Mouse (Mus musculus) embryo, embryonic 10.5 days (tissue): ENCODE results near the gene Gars.

Source experiments
- DNase-seq: peaks from one replicate; pipeline ENCODE4 v3.0.0-alpha.2; 2015; ENCODE audit warnings: low spot score

The Gars gene

GRCm38 (mm10) chr6:55038671-55039445 lies 1.1 kb downstream of the Gars start:
- peak; percentile 63 for DNase-seq

- DNase-seq, result no peak
These were observed 1.6 kb downstream of the Gars start for GRCm38 (mm10) chr6:55039446-55039783.

GRCm38 (mm10) chr6:55040031-55040430 lies 2.2 kb downstream of the Gars start:
- DNase-seq, result peak; percentile 2

GRCm38 (mm10) chr6:55043206-55043605 lies 5.4 kb downstream of the Gars start:
- DNase-seq, result no peak

- DNase-seq, result no peak
These were observed 6.7 kb downstream of the Gars start for GRCm38 (mm10) chr6:55044542-55044941.

GRCm38 (mm10) chr6:55045326-55045725 lies 7.5 kb downstream of the Gars start:
- no peak for DNase-seq

GRCm38 (mm10) chr6:55049186-55049585 lies 11.4 kb downstream of the Gars start:
- DNase-seq, result no peak

GRCm38 (mm10) chr6:55054491-55054890 lies 16.7 kb downstream of the Gars start:
- DNase-seq, result no peak

GRCm38 (mm10) chr6:55057427-55057826 lies 19.6 kb downstream of the Gars start:
- no peak for DNase-seq

- DNase-seq, result no peak
These were observed 22.5 kb downstream of the Gars start for GRCm38 (mm10) chr6:55060241-55060825.

GRCm38 (mm10) chr6:55061328-55061727 lies 23.5 kb downstream of the Gars start:
- DNase-seq, result no peak

GRCm38 (mm10) chr6:55062200-55062599 lies 24.4 kb downstream of the Gars start:
- DNase-seq, result no peak

- DNase-seq, result no peak
These were observed 26.1 kb downstream of the Gars start for GRCm38 (mm10) chr6:55063793-55064476.

- DNase-seq, result no peak
These were observed 26.6 kb downstream of the Gars start for GRCm38 (mm10) chr6:55064477-55064827.

GRCm38 (mm10) chr6:55065903-55066302 lies 28.1 kb downstream of the Gars start:
- no peak for DNase-seq

GRCm38 (mm10) chr6:55076561-55077255 lies 38.9 kb downstream of the Gars start:
- no peak for DNase-seq

GRCm38 (mm10) chr6:55081379-55081778 lies 43.6 kb downstream of the Gars start:
- no peak for DNase-seq

GRCm38 (mm10) chr6:55082261-55083051 lies 44.6 kb downstream of the Gars start:
- no peak for DNase-seq

- no peak for DNase-seq
These were observed 49.5 kb downstream of the Gars start for GRCm38 (mm10) chr6:55087355-55087754.

- no peak for DNase-seq
These were observed 52.8 kb downstream of the Gars start for GRCm38 (mm10) chr6:55090639-55091038.

- DNase-seq, result no peak
These were observed 53.6 kb downstream of the Gars start for GRCm38 (mm10) chr6:55091396-55091795.
